Mouse (Mus musculus) lung, adult 2 months (tissue): ENCODE measurements around the gene Zdhhc18. TPM values are rescaled to one million over a fixed set of nuclear protein-coding genes. Genes with fewer than 3 reads are reported as not detected.

Experiments used
- DNase-seq: peaks from one replicate; pipeline ENCODE4 v3.0.0; 2022
- H3K4me1 ChIP-seq: fragments of 200-500 bp; 2 replicates; pipeline ENCODE4 v1.6.1; 2011; ENCODE audit warnings: low read length; ENCODE audit not compliant: control insufficient read depth, insufficient read depth
- H3K4me3 ChIP-seq: fragments of 200-500 bp; replicated peaks from 2 replicates; pipeline ENCODE3; 2011; ENCODE audit warnings: low read depth, mild to moderate bottlenecking, control low read depth, low read length; ENCODE audit errors: extremely low read depth
- CTCF ChIP-seq: fragments of 200-500 bp; IDR thresholded peaks from 2 replicates; pipeline ENCODE4 v1.5.1; 2011; ENCODE audit warnings: mild to moderate bottlenecking, low read length, control low read depth; ENCODE audit not compliant: insufficient read depth
- POLR2A ChIP-seq: fragments of 200-500 bp; IDR thresholded peaks from 2 replicates; pipeline ENCODE4 v1.6.1; 2011; ENCODE audit warnings: low read depth, mild to moderate bottlenecking, control low read depth, low read length, borderline replicate concordance; ENCODE audit errors: extremely low read depth
- WGBS: fragments of 180-500 bp; shearing (Covaris S2); methylation state at CpG from one replicate; pipeline ENCODE4 v1.1.7; 2018; 5-methylcytosine and 5-hydroxymethylcytosine counted together
- polyA plus RNA-seq: library from polyadenylated mRNA; depleted of rRNA; stranded (reverse); fragments of >200 nt; gene quantifications from 2 replicates; pipeline ENCODE4 v1.2.3, GENCODE M21; 2012

Zdhhc18 gene
- polyA plus RNA-seq, 1 experiment: 85.6 TPM

DNA sequence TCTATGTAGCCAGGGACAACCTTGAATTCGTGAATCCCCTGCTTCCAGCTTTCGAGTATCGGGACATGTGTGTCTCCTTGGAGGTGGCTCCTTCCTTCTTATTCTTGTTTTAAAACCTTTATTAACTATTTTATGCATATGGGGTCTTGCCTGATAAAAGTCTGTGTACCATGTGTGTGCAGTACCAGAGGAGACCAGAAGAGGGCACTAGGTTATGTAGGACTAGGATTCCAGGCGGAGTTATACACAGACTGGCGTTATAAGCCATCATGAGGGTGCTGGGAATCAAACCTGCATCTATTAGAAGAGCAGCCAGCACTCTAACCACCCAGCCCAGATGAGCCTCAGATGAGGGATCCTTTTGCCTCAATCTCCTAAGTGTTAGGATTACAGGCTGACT lies 38.1 kb downstream of the Zdhhc18 start:
- 96% methylated on average over 5 of the region's 5 CpGs for WGBS

DNA sequence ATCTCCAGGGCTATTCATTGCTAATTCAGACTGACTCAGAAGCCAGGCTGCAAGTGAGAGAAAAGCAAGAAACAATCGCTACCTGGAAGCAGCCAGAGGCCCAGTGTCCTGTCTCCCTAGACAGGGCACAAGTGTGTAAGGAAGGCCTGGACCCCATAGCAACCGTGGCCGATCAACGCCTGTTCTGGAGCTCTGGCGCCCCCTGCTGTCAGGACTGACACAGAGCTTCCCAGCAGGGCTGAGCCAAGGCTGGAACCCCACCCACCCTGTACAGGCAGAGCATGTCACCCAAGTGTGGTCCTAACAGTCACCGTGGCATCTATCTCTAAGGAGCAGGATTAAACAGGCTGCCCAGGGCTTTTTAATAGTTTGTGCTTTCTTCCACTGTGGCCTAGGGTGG lies 40.2 kb downstream of the Zdhhc18 start:
- TF ChIP-seq CTCF (peak; percentile 87), POLR2A (no peak)
- H3K4me1 ChIP-seq: peaks cover 11% of the 10 kb centered on the region
- peak; percentile 89 for DNase-seq
- 7% methylated on average over 6 of the region's 6 CpGs for WGBS
- no peak overlapping the region for H3K4me3 ChIP-seq

More for the DNA sequence above, 38.1 kb downstream of the Zdhhc18 start:
- no peak for DNase-seq
- TF ChIP-seq POLR2A (no peak), CTCF (no peak)
- Histone ChIP-seq H3K4me1 (peaks cover 26% of the 10 kb centered on the region), H3K4me3 (no peak overlapping the region)

GRCm38 (mm10) chr4:133607284-133607683 lies 42.7 kb downstream of the Zdhhc18 start:
- H3K4me3 ChIP-seq: no peak overlapping the region
- 75% methylated on average over 10 of the region's 10 CpGs for WGBS
- TF ChIP-seq CTCF (no peak), POLR2A (no peak)
- H3K4me1 ChIP-seq: no peaks in the 10 kb centered on the region; the same call in 1 of the 2 replicates
- no peak for DNase-seq

- H3K4me1 ChIP-seq: no peaks in the 10 kb centered on the region; the same call in 1 of the 2 replicates
- 58% methylated on average over 9 of the region's 9 CpGs for WGBS
- TF ChIP-seq CTCF: no peak
- no peak for TF ChIP-seq POLR2A
- DNase-seq: no peak
- H3K4me3 ChIP-seq: no peak overlapping the region
Observed at GRCm38 (mm10) chr4:133605330-133605729, 44.6 kb downstream of the Zdhhc18 start.

DNA sequence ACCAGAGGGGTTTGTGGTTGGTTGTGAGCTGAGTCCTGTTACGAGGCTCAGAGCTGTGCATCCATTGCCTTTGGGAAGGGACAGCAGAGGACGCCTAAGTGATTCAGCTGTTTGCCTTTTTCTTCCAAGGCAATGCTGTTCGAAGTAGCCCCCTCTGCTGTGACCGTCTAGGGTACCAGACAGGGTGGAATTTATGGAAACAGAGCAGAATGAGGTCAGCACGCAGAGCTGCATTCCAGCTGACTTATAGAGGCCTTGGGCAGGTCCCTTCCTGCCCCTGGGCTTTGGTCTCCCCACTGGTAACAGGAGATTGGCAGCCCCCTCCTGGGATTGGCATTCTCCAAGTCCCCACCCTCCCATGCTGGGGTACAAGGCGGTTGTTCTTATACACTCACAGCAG lies 45.1 kb downstream of the Zdhhc18 start:
- Histone ChIP-seq H3K4me3 (no peak overlapping the region), H3K4me1 (no peaks in the 10 kb centered on the region; the same call in 1 of the 2 replicates)
- no peak for TF ChIP-seq CTCF
- no peak for TF ChIP-seq POLR2A
- no peak for DNase-seq
- 73% methylated on average over 6 of the region's 6 CpGs for whole genome bisulfite sequencing

GRCm38 (mm10) chr4:133604175-133604574 lies 45.8 kb downstream of the Zdhhc18 start:
- H3K4me3 ChIP-seq: no peak overlapping the region
- 59% methylated on average over 7 of the region's 7 CpGs for WGBS
- no peak for TF ChIP-seq CTCF
- TF ChIP-seq POLR2A: no peak
- DNase-seq: no peak
- H3K4me1 ChIP-seq: no peaks in the 10 kb centered on the region; the same call in 1 of the 2 replicates

DNA sequence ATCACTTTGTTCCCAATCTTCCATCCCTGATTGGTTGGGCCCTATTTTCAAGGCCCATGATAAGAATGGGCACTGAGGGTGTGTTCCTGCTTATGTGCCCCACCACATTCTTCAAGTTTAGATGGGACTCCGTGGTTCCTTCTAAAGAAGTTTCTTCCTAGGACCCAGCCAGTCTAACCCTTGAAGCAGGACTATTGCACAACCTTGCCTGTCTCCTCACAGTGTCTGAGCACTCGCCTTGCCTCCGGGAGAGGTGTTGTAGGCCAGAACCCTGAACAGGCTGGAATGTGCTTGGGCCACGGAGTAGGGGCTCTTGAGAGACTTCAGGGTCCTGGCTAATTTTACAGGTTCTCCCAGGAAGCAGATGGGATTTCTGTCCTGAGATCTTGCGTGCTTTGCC lies 46.9 kb downstream of the Zdhhc18 start:
- H3K4me1 ChIP-seq: peaks cover 6% of the 10 kb centered on the region
- no peak for DNase-seq
- TF ChIP-seq CTCF (no peak), POLR2A (no peak)
- no peak overlapping the region for H3K4me3 ChIP-seq
- 72% methylated on average over 5 of the region's 5 CpGs for WGBS

DNA sequence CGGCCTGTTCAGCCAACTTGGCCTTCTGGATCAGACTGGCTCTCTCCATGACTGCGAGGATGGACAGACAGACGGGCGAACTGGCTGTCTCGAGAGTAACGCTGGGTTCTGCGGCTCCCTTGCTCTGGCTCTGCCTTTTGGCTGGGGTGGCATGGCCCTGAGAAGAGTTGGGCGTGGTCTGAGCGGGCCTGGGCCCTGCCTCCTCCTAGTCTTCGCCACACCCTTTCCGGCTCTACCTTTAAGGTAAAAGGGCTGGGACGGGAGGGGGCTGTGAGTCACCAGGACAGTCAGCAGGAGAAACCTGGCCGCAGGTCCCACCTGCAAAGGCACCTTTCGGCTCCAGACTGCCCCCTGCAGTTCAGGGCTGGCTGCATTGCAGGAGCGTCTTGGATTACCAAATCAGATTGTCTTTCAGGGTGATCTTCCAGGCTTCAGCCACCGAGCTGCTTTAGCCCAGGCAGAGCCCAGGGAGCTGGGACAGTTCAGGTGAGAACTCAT lies 48.2 kb downstream of the Zdhhc18 start, which contains the start of gene Sfn:
Gene Sfn, minus strand, starts transcription at position 448 of the 498 bp plus-strand sequence.
- H3K4me3 ChIP-seq: peak within 1 kb of the TSS; percentile 3
- DNase-seq: peak; percentile 70
- H3K4me1 ChIP-seq: peaks cover 6% of the 10 kb centered on the region
- WGBS: 6% methylated on average over 16 of the region's 16 CpGs
- TF ChIP-seq CTCF (peak; percentile 44; the same call in 1 of the 2 replicates), POLR2A (peak; percentile 76; the same call in 1 of the 2 replicates)

DNA sequence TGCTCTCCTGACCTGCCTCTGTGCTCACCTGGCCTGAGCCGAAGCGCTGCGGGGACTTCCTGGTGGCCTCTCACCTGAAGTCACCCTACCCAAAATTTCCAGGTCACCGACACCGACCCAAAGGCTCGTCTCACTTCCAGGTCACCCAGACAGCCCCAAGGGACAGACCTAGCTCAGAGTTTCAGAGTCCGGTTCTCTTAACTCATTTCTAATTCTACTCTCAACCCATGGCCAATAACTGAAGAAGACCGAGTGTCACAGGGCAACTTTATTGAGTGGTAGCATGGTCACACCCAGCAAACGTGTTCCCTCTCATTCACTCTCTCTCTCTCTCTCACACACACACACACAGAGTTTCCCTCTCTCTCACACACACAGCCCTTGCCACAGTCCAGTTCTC lies 49.6 kb downstream of the Zdhhc18 start:
- TF ChIP-seq POLR2A: no peak
- TF ChIP-seq CTCF: no peak
- WGBS: 12% methylated on average over 9 of the region's 9 CpGs
- H3K4me3 ChIP-seq: no peak overlapping the region
- H3K4me1 ChIP-seq: peaks cover 6% of the 10 kb centered on the region
- DNase-seq: no peak

DNA sequence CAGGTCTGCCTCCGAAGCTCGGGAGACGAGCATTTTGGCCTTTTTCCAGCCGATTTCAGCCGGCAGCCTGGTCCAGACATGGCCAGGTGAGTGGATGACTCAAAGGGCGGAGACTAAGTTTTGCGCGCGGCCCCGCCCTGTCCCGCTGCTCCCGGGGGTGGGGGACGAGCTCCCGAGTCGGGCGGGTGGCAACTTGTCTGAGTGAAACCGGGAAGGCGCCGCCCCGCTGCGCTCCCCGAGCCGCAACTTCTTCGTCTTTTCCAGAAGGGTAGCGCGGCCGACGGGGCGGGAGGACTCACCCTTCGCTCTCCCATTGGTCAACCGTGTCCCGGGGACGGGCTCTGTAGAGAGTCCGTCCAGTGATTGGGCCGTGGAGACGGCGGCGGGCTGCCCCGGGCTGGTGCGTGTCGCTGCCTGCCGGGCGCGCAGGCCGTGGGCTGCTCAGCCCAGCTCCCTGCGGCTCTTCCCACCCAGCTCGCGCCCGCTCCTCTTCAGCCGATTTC lies 50.3 kb downstream of the Zdhhc18 start:
- 1% methylated on average over 50 of the region's 50 CpGs for WGBS
- Histone ChIP-seq H3K4me3 (peak overlapping the region; percentile 77), H3K4me1 (peaks cover 6% of the 10 kb centered on the region)
- peak; percentile 89 for DNase-seq
- TF ChIP-seq POLR2A: peak; percentile 25; the same call in 1 of the 2 replicates
- no peak for TF ChIP-seq CTCF
